Mouse (Mus musculus): ENCODE measurements at regions not wholly inside any gene's neighbourhood (a gene's known extent, or its start where the extent isn't known, plus 50 kb on each side); places are given as distances from the start of the nearest gene placed in this dataset.

GRCm38 (mm10) chr4:150771469-150771868 lies 82.2 kb upstream of the Errfi1 start:
- no peak for DNase-seq (ENCODE audit: extremely low read depth, insufficient read length, low spot score)

DNA sequence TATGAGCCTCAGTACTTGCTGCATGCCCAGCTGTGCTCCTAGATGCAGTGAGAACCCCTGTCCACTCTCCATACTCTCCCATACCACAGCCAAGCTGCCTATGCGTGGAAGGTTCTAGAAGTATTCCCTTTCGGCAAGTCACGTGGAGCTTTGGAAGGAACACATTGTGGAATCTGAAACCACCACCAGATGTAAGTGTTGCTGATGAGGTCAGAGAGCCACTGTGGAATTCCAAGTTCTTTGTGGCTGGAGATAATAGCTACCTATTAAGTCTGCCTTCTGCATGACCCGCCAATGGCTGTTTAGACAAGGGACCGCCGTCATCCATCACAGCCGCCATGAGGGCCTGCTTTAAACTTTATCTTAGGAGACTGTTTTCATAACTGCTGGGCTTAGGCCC lies 84.7 kb upstream of the Errfi1 start:
- no peak for DNase-seq (ENCODE audit: extremely low read depth, insufficient read length, low spot score)

DNA sequence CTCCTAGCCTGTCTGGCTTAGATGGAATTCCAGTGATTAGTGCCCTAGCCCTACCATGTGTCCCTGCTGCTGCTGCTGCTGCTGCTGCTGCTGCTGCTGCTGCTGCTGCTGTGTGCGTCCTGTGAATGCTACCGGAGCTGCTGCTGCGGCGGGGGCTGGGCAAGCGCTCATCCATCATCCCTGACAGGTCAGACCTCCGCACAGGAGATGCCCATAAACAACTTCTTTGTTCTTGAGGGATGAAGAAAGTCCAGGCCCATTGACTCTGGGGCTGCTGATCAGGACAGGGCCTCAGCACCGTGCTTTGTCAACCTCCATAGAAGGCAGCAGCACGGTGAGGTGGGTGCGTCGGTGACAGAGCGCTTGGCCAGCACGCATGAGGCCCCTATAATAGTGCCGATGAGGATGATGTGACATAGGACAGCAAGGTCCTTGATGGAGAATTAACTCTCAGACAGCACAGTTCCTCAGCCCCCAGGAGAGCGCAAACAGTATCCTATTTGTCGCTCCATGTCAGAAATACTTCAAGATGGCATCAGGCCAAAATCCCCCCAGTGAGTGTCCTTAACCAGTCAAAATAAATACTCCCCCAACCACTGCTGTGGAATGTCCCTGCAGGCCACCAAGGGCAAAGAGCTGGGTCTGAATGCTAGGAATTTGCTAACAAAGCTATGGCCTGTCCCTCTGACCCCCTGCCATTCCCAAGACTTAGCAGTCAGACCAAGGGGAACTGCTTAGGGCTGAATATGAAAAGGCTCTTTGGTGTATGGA lies 95.1 kb upstream of the Errfi1 start:
- DNase-seq (ENCODE audit: extremely low read depth, insufficient read length, low spot score): no peak

- DNase-seq (ENCODE audit: extremely low read depth, insufficient read length, low spot score): no peak
Observed at GRCm38 (mm10) chr4:150757815-150758426, 95.8 kb upstream of the Errfi1 start.

DNA sequence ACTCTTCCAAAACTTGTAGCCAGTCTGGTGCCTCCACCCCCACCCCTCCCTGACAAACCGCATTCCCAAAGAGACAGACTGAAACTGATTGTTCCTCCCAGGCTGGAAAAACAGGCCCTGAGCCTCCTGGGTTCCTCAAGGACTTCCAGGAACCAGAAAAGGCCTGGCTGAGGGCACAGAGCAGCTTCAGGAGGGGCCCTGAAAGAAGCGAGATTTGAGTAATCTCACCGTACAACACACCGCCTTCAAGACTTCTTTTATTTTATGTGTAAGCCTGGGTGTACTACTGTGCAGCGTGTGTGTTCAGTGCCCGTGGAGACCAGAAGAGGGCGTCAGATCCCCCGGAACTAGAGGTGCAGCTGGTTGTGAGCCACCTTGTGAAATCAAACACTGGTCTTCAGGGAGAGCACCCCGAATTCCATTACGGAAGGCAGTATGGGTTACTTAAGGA lies 96.4 kb upstream of the Errfi1 start:
- no peak for DNase-seq (ENCODE audit: extremely low read depth, insufficient read length, low spot score)

DNA sequence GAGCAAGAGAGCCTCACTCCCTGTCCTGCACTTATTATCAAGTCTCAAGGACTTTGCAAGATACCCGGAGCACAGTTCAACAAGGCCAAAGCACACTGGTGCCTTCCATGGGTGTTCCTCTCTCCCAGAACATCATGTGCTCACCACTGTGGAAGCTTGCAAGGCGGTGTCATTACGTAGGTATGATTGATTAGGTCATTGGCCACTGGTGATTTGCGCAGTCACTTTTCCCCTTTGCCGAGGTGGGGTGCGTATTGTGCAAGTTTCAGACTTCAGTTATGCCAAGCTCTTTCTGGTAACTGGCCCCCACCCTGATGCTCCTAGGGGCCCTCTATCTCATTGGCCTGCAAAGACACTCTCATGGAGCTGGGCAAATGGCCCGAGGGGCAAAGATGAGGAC lies 98.3 kb upstream of the Errfi1 start:
- DNase-seq (ENCODE audit: extremely low read depth, insufficient read length, low spot score): no peak

DNA sequence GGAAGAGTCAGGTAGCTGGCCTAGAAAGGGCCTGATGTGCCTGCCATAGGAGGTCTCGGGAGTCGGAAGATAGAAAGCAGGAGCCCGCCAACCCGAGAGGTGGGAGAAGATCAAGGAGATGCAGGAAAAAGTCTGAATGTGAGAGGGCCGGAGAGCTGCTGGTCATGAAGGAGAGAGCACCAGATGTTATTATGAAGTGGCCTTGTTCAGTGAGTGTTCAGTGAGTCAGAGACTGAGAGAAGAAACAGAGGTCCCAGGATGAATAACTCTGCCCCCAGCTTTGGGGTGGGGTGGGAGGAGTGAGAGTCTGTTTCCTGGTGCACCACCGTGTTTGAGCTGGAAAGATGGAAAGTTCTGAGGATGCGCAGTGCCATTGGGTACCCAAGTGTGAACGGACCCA lies 100.2 kb upstream of the Slc45a1 start:
- no peak for DNase-seq (ENCODE audit: extremely low read depth, insufficient read length, low spot score)

DNA sequence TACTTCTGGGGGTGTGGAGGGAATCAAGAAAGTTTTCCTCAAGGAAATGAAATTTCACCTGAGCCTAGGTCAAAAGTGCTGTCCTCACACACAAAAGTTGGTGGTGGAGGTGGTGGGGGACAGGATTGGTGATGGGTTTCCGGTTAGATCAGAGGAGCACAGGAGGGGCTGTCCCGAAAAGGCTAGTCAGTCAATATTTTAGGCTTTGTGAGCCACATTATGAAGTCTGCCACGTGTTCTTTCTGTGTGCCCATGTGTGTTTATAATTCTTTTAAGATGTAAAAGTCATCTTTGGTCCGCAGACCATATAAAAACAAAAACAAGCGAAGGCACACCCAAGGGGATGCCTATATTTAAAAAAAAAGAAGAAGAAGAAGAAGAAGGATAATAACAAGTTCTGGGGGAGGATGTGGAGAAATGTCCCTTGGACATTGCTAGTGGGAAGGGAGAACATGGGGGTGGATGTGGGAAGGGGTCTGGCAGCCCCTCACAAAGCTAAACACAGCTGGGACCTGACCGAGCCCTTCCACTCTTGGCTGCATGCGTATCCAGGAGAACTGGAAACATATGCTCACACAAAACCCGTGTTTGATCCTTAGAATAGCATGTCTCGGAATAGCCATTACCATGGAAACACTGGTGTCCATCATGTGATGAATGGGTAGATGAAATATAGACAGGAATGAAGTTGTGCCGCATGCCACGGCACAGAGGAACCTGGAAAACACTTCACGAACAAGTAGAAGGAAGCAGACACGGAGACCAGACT lies 98.7 kb upstream of the Slc45a1 start:
- no peak for DNase-seq (ENCODE audit: extremely low read depth, insufficient read length, low spot score)

DNA sequence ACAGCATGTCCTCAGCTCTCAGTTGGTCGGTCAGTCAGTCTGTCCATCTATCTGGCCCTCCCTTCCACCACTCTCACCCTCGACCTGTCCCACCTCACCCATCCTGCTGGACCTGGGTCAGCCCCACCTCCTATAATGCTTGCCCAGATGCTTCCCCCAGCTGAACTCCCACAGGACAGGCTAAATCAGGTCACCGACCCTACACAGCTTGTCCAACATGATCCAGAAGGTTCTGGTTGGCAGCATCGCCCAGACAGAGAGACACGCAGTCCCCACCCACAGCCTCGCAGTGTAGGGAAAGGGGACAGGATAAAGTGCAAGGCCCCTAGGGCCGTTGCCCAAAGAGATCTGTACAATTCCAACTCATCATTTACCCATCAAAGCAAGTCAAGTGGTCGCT lies 97.1 kb upstream of the Slc45a1 start:
- DNase-seq (ENCODE audit: extremely low read depth, insufficient read length, low spot score): no peak

- peak; percentile 11 for DNase-seq (ENCODE audit: extremely low read depth, insufficient read length, low spot score)
Observed at GRCm38 (mm10) chr4:150748099-150749000, 96.4 kb upstream of the Slc45a1 start.

DNA sequence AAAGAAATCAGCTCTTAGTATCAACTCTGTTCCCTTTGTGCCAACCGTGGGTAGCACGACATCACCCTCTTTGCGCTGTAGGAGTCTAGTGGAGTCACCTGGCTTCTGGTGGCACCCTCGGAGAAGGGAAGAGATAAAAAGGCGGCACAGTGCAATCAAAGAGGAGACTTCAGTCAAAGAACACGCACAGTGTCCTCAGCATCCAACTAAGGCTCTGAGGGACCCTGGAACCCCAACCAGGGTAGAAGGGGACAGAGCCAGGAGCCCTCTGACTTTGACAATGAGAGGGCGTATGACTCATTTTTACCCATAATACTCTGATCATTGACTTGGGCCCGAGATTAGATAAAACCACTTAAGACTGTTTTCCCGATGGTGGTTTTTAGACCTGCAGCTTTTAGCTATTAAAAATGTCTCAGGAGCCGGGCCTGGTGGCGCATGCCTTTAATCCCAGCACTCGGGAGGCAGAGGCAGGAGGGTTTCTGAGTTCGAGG lies 94.5 kb upstream of the Slc45a1 start:
- no peak for DNase-seq (ENCODE audit: extremely low read depth, insufficient read length, low spot score)

DNA sequence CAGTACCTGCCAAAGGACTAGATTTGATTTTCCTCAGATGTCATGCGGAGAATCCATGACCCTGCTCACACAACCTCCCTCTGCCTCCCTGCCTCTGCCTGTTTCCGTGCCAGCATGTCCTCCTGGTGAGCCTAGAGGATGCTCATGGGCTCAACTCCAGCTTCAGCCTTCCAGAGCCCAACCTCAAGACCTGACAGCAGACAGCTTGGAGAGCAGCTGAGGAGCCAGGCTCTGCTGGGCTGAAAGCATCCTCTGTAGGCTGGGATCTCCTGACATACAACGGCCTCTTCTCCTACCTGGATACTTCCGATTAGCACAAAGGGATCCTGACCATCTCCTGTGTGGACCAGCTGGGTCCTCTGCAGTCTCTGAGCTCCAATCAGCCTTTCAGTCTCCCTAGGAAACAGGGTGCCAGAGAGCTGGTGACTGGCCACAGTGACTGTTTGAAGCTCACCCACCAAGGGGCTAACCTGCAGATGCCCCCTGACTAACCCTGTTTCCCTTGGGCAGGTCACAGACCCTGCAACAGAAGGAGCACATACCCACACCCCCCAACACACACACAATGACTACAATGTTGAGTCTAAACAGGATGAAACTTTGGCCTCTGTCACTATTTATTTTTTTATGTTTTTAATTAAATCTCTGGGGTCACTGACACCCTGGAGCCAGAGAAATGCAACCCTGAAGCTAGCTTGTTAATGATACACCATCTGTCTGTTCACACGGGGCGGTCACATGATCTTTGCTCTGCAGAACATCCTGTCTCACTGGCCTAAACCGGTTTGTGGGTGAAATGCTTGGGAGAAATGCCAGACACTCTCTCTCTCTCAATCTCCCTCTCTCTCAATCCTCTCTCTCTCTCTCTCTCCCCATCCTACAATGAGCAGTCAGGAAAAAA lies 93.8 kb upstream of the Slc45a1 start:
- DNase-seq (ENCODE audit: extremely low read depth, insufficient read length, low spot score): no peak

- no peak for DNase-seq (ENCODE audit: extremely low read depth, insufficient read length, low spot score)
Observed at GRCm38 (mm10) chr4:150743508-150743907, 91.5 kb upstream of the Slc45a1 start.

DNA sequence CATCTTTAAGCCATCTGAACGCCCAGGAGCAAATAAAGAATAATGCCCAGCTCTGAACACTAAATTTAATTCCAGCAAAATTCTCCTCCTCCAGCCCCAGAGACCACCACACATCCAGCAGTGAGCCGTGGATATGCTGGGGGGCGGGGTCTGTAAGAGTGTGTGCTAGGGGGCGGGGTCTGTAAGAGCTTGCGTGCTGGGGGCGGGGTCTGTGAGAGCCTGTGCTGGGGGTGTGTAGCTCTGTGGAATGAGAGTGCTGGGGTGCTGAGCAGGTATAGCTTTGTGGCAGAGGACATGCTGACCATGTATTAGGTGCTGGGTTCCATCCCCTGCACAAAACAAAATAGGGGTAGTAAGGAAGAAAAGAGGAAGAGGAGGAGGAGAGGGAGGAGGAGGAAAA lies 91.1 kb upstream of the Slc45a1 start:
- DNase-seq (ENCODE audit: extremely low read depth, insufficient read length, low spot score): no peak

GRCm38 (mm10) chr4:150741810-150742209 lies 89.8 kb upstream of the Slc45a1 start:
- DNase-seq (ENCODE audit: extremely low read depth, insufficient read length, low spot score): no peak

- DNase-seq (ENCODE audit: extremely low read depth, insufficient read length, low spot score): no peak
Observed at GRCm38 (mm10) chr4:150740167-150740566, 88.2 kb upstream of the Slc45a1 start.

- no peak for DNase-seq (ENCODE audit: extremely low read depth, insufficient read length, low spot score)
Observed at GRCm38 (mm10) chr4:150738736-150739135, 86.8 kb upstream of the Slc45a1 start.

- DNase-seq (ENCODE audit: extremely low read depth, insufficient read length, low spot score): no peak
Observed at GRCm38 (mm10) chr4:150730061-150730812, 78.3 kb upstream of the Slc45a1 start.

DNA sequence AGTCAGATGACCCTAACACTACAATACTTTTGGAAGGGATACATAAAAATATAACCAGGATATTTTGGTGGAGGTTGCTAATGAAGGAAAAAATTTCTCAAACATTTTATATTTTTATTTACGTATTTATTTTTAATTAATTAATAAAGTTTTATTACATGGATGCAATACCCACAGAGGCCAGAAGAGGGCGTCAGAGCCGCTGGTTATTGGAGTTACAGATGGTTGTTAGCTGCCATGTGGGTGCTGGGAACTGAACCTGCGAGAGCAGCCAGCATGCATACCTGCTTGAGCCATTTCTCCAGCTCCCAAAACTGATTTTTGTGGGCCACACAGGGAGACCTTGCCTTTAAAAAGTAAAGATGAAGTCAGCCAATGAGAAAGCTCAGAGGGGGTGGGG lies 74.6 kb upstream of the Slc45a1 start:
- DNase-seq (ENCODE audit: extremely low read depth, insufficient read length, low spot score): no peak
